Mouse (Mus musculus) ES-Bruce4 (cell line): ENCODE data around the gene Psen2. TPM values are rescaled to one million over a fixed set of nuclear protein-coding genes. Genes with fewer than 3 reads are reported as not detected.

Source experiments
- H3K27ac ChIP-seq: 2 replicates; pipeline ENCODE4 v1.5.1; 2012; ENCODE audit warnings: low read length, inconsistent platforms; ENCODE audit not compliant: insufficient read depth
- H3K27me3 ChIP-seq: 2 replicates; pipeline ENCODE4 v1.6.1; 2012; ENCODE audit warnings: mild to moderate bottlenecking, low read length, inconsistent platforms; ENCODE audit not compliant: control insufficient read depth, poor library complexity, insufficient read depth, severe bottlenecking
- H3K36me3 ChIP-seq: 2 replicates; pipeline ENCODE4 v1.6.1; 2012; ENCODE audit warnings: inconsistent platforms, mild to moderate bottlenecking, low read length, moderate library complexity; ENCODE audit not compliant: control insufficient read depth, poor library complexity, insufficient read depth, severe bottlenecking
- H3K4me1 ChIP-seq: one replicate; pipeline ENCODE4 v1.8.1; 2011; ENCODE audit warnings: low read length; ENCODE audit not compliant: control insufficient read depth, insufficient read depth
- H3K4me3 ChIP-seq: 2 replicates; pipeline ENCODE4 v1.5.1; 2011; ENCODE audit warnings: low read depth, mild to moderate bottlenecking, low read length
- H3K9ac ChIP-seq: 2 replicates; pipeline ENCODE4 v1.6.1; 2012; ENCODE audit warnings: low read depth, mild to moderate bottlenecking, inconsistent platforms; ENCODE audit not compliant: poor library complexity, severe bottlenecking
- H3K9me3 ChIP-seq: replicated peaks from 2 replicates; pipeline ENCODE4 v1.6.1; 2012; ENCODE audit warnings: mild to moderate bottlenecking, low read length, inconsistent platforms; ENCODE audit not compliant: control insufficient read depth, poor library complexity, insufficient read depth, severe bottlenecking
- CTCF ChIP-seq: IDR thresholded peaks from one replicate; pipeline ENCODE4 v1.8.1; 2011; ENCODE audit warnings: low read depth, low read length
- EP300 ChIP-seq: IDR thresholded peaks from 2 replicates; pipeline ENCODE4 v1.6.1; 2011; ENCODE audit warnings: low read depth, low read length; ENCODE audit not compliant: insufficient read depth
- POLR2A ChIP-seq: IDR thresholded peaks from one replicate; pipeline ENCODE4 v1.8.1; 2011; ENCODE audit warnings: low read length; ENCODE audit not compliant: insufficient read depth
- polyA plus RNA-seq: library from polyadenylated mRNA; stranded (reverse); fragments of >200 nt; gene quantifications from 2 replicates; pipeline ENCODE4 v1.2.4, GENCODE M21; 2011; ENCODE audit warnings: low read depth; ENCODE audit not compliant: missing spikeins, insufficient read depth, insufficient read length

Gene Psen2
- polyA plus RNA-seq, 1 experiment: 11.7 TPM

DNA sequence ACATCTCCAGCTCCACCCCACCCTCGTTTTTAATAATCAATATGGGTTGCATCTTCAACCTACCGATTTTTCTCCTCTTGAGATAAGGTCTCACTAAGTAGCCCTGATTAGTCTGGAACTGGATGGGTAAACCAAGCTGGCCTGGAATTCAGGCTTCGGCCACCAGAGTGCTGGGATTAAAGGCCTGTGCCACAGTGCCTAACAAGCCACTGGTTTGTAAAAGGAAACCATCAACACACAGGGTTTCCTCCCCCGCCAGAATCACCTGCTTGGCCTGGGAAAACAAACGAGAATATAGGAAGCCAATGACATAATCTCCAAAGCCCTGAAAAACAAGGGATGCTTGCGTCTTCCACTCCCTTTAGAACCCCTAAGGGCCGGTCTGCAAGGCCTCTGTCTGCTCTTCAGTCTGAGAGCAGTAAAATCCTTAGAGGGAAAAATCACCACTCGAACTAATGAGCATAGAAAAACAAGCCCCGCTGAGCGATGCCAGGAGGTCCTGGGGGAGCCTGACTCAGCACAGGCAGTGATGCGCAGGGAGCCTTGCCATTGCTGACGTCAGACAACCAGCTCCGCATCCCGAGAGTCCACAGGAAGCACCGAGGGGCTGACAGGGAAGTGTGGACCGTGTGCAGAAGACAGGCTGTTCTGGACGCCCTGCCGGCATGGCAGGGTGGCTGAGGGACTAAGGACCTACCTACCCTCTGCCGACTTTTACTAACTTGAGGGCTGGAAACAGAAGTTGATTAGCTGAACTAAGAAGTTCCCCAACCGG lies 13.4 kb downstream of the Psen2 start:
- Histone ChIP-seq H3K27ac (no peak overlapping the region), H3K4me3 (no peak overlapping the region), H3K9ac (no peak overlapping the region)

DNA sequence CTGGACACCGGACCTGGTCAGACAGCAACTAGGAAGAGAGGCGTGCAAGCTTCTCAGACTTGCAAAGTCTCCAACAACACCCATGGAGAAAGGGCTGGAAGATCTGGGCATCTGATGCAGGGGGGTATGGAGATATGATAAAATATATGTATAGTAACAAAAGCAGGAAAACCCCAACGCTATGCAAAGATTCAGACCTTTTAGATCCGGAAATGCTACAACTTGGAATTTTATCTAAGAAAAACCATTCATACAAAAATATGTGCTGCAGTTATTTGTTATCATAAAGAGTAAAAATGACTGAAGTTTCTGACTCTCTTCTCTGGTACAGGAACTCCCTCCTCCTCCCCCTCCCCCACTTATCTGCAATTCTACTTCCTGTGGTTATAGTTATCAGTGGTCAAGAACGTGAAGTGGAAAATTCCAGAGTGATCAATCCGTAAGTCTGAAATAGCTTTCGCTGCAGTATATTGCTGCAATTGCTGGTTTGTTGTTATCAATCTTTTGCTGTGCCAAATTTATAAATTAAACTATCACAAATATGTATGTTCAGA lies 14.6 kb downstream of the Psen2 start:
- Histone ChIP-seq H3K36me3 (no peaks in the 10 kb centered on the region), H3K4me3 (no peak overlapping the region), H3K9me3 (no peaks in the 10 kb centered on the region), H3K27ac (no peak overlapping the region), H3K4me1 (peaks cover 2% of the 10 kb centered on the region), H3K27me3 (no peaks in the 10 kb centered on the region), H3K9ac (no peak overlapping the region)
- TF ChIP-seq CTCF: no peak
- TF ChIP-seq EP300: no peak
- TF ChIP-seq POLR2A: no peak

More for the DNA sequence above, 13.4 kb downstream of the Psen2 start:
- TF ChIP-seq EP300 (no peak), POLR2A (no peak), CTCF (no peak)
- H3K4me1 ChIP-seq: peaks cover 4% of the 10 kb centered on the region
- H3K27me3 ChIP-seq: no peaks in the 10 kb centered on the region
- H3K9me3 ChIP-seq: no peaks in the 10 kb centered on the region
- H3K36me3 ChIP-seq: no peaks in the 10 kb centered on the region

DNA sequence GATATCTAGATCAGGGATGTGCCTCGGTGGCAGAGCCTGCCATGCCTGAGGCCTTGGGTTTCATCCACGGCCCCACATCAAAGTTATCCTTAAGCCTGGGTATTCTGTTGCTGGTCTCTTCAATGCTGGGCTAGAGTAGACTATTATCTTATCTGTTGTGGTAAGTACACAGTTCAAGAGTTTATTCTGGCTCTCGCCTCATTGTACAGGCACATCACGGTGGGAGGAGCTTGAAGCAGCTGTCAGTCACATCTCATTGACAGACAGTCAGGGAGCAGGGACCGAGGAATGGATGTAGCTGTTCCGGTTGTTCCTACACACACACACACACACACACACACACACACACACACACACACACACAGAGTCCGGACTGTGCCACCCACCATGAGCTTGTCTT lies 15.3 kb downstream of the Psen2 start:
- H3K36me3 ChIP-seq: no peaks in the 10 kb centered on the region
- H3K27me3 ChIP-seq: no peaks in the 10 kb centered on the region
- H3K4me3 ChIP-seq: no peak overlapping the region
- peaks cover 2% of the 10 kb centered on the region for H3K4me1 ChIP-seq
- no peak overlapping the region for H3K27ac ChIP-seq
- TF ChIP-seq POLR2A: no peak
- no peak for TF ChIP-seq EP300
- no peak for TF ChIP-seq CTCF
- no peak overlapping the region for H3K9ac ChIP-seq
- no peaks in the 10 kb centered on the region for H3K9me3 ChIP-seq

DNA sequence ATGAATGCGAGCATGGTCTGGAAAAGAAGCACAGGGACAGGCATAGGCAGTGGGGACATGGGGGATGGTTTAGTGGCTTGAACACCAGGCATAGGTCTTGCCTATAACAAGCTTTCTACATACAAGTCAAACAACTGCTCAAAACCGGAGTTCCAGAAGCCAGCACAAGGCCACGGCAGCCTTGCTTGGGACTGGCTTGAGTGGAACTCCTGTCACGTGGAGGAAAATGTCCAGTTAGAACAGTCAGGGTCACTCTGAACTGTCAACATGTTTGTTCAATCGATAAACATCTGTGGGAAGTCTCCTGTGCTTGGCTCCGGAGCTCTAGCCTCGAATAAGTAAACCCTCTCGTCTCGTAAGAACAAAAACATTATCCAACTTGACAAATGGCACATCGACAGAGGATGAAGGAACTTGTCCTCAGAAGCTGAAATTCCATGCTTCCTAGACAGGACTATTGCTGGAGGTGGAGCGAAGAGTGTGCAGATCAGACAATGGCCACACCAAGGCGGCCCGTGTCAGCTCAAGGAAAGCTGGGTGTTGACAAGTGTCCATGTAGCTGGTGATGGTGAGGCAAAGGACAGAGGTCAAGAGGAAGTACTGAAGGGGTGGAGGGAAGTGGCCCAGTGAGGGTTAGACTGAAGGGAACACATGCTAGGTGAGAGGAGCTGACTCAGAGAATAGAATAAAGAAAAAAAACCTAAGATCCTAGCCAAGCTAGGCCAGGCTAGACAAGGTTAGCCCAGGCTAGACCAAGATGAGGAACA lies 17.3 kb downstream of the Psen2 start:
- TF ChIP-seq POLR2A (no peak), CTCF (no peak), EP300 (no peak)
- no peaks in the 10 kb centered on the region for H3K27me3 ChIP-seq
- no peak overlapping the region for H3K27ac ChIP-seq
- H3K9me3 ChIP-seq: no peaks in the 10 kb centered on the region
- peaks cover 2% of the 10 kb centered on the region for H3K4me1 ChIP-seq
- no peaks in the 10 kb centered on the region for H3K36me3 ChIP-seq
- H3K4me3 ChIP-seq: no peak overlapping the region
- no peak overlapping the region for H3K9ac ChIP-seq

DNA sequence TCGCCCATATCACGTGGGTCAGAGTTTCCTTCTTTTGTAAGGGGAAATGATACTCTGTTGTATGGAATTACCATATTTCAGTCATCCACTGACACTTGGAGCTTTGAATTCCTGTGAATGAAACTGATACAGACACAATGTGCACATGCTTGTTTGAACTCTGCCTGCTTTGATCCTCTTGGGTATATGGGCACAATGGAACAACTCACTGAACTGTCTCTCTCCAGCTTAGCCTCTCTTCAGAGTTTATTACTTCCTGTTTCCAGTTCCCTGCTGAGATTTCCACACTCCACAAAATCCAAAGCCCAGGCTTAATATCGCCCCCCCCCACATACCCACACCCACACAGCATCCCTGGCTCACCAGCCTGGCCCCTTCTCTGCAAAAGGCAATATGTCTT lies 31.5 kb downstream of the Psen2 start:
- no peak for TF ChIP-seq EP300
- no peak for TF ChIP-seq CTCF
- no peak for TF ChIP-seq POLR2A
- no peak overlapping the region for H3K9ac ChIP-seq
- no peaks in the 10 kb centered on the region for H3K4me1 ChIP-seq
- H3K27me3 ChIP-seq: no peaks in the 10 kb centered on the region
- H3K27ac ChIP-seq: no peak overlapping the region
- no peaks in the 10 kb centered on the region for H3K9me3 ChIP-seq
- H3K36me3 ChIP-seq: no peaks in the 10 kb centered on the region
- no peak overlapping the region for H3K4me3 ChIP-seq
